Mouse (Mus musculus) heart, adult 9 months (tissue): ENCODE measurements at regions not wholly inside any gene's neighbourhood (a gene's known extent, or its start where the extent isn't known, plus 50 kb on each side); places are given as distances from the start of the nearest gene placed in this dataset.

Experiments
- DNase-seq, 2 experiments: peaks; one replicate each; pipeline ENCODE4 v3.0.0; 2022; ENCODE audit warnings: low spot score in 2 of 2

DNA sequence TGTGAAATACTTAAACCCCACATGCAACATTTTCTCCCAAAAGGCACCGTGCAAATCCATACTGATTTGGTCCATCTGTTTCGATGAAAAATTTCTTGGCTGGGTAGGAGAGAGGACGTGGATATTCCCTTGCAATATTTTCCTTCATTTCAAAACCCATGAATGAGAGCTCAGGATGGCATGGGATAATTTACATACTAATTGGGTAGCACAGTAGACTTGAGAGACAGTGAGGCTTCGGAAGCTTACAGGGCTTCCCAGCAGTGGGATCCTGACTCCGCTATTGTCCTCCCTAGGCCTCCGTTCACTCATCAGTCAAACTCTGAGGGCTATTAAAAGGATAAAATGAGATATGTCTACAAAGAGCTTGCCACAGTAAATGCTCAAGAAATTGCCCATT, 59.8 kb downstream of the Sox3 start:
- DNase-seq, result no peak

DNA sequence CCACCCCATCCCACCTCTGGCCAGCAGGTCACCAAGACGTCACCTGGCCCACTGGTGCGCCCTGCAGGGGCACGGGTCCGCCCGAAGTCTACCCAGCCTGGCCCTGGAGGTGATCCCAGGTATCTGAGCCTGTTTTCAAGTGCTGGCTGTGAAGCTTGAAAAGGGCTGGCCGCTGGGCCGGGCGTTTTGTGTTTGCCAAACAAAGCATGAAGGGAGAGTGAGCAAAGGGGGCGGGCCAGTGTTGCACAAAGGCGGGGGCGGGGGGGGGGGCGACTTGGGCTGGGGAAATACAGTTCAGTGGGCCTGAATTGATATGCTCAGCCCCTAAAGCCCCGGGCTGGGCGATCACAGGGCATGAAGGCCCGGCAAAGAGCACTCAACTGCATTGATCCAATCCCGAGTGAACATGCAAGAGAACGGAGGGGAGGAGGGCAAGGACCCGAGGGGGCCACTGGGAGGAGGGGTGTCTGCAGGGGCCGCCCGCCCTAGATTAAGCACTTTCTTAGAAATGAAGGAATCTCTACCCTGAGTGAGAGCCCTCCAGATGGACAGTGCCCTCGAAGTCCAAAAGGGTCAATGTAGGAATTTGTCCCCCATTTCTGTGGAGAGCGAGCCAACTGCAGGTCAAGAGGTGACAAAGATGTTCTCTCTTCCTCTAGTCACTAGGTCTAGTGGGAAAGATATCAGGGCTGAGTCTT, 61.8 kb downstream of the Sox3 start:
- no peak for DNase-seq

DNA sequence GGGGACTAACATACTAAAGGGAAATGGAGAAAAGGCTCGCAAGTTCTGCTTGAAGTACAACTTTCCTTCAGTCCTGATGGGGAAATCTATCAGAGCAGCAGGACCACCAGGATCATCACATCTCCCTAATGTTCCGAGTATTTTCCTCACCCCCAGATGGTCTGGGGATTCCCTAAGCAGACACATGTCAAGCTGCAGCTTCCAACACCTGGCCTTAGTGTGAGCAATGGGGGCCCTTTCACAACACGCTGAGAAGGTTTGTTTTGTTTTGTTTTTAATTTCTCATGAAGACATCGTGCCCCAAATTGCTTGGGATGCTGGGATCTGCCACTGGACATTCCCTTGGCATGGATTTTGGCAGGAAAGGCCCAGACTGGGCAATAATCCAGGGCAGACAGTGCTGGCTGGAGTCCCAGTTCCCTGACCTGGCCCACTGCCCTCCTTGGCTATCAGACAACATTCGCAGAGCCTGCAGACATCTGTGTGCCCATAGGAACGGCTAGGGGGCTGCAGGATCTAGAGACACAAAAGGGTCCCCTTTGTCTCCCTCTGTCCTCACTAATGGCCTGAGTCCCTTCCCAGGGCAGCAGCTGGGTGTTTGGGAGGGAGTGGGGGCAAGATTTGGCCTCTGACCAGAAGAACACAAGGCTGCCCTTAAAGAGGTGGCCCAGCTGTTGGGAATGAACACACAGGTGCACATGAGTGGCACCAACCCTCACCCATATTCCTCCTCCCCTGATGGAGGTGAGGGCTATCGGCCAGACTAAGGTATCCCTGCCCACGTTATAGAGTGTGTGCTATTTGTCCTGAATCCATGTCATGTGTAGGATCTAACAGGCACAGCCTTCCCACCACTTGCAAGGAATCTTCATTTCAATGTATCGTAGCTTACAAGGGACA, 67.8 kb downstream of the Sox3 start:
- DNase-seq, result peak in 1 of 2 experiments; percentile 14

DNA sequence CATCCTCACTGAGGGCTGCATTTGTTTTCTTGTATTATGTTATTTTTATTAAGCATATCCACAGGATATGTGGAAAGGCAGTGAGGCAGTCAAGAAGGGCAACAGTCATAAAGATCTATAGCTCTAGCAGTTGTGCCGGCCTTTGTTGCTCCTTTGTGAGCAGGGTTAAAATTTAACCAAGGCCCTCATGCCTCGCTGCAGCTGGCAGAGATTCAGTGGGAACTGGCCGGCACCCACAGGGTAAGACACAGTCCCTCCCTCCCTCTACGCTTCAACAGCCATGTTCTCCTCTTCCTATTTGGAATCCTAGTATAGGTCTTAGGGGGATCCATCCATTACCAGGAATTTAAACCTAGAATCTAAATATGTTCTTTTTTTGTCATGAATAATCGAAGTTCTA, 94.7 kb downstream of the Sox3 start:
- DNase-seq, result no peak

DNA sequence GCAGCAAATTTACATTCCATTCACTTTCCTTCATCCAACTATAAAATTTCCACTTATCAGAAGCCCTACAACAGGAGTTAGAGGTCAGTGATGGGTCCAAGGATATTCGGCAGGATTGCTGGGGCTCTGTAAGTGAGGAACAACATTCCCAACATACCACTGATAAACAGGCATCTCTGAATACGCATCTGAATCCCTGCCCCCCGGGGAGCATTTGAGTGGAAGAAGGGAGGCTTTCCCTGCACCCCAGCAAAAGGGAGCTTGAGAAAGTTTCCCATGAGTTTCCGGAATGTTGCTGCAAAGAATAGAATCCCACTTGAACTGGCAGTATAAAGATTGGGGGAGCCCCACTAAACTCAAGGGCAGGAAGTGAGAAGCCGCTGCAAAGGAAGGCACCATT, 112.5 kb downstream of the Sox3 start:
- DNase-seq, result no peak

DNA sequence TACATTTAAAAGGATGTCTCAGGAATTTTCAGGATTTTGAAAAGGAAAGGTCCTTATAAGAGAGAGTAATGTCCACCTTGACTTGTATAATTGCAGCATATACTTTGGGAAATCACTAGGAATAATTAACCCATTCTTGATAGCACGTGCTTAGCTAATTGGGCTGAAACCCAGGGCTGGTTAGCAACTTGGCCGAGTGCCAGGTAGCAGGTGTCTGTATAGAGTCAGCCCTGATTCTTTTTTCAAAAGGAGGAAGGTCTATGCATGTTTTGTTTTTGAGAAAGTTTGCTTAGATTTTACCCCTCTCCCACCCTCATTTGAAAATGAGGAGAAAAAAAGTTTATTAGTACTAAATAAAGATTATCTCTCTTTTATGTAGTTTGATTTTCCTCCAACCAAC, 113.1 kb downstream of the Sox3 start:
- no peak for DNase-seq

DNA sequence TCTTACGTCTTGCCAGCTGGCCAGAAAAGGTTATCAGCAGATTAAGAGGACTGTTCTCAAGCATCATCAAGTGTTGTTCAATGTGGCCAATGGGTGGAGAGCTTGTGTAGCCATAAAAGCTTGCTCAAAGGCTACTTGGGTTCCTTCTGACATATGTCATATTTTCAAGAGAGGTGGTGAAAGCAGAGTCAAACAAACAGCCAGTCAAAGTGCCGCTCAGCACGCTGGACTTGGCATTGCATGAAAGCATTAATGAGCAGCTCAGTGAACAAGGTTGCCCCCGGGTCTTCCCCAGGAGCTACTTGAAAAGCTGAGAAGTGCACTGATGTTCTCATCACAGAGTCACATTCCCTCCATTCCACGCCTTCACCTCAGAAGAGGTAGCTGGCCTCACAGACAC, 119.6 kb downstream of the Sox3 start:
- no peak for DNase-seq

DNA sequence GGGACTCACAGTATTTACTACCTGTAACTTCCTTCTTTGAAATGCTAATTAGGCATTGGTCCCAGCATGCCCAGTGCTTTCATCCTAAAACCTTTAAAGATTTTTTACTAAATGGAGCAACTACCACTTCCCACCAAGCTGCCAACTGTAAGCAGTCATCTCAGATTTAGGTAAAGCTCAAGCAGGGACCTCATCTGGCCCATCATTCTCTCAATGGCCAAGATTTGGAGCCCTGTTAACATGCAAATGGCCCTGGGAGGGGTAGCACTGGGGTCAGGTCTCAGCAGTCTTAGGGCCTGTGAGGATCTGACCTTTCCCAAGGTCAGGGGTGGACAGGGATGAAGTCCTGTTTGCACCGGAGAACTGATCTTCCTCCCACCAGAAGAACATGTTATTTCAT, 120.8 kb downstream of the Sox3 start:
- no peak for DNase-seq

DNA sequence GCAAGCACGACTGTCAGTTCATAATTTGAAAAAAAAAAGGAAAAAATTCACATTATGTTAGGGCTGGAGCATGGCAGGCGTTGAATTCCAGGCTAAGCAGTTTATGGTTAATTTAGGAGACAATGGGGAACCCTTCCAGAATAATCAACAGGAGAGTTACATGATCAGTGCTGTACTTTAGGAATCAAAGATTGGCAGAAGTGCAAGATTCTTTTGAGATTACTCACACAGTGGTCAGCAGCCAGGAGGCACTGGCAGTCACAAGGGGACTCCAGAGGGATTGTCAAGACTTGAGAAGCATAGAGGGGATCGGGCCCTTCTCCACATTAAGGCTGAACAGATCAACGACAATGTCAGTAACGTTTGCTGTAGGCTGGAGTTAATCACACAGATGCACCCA, 142.8 kb downstream of the Sox3 start:
- no peak for DNase-seq

DNA sequence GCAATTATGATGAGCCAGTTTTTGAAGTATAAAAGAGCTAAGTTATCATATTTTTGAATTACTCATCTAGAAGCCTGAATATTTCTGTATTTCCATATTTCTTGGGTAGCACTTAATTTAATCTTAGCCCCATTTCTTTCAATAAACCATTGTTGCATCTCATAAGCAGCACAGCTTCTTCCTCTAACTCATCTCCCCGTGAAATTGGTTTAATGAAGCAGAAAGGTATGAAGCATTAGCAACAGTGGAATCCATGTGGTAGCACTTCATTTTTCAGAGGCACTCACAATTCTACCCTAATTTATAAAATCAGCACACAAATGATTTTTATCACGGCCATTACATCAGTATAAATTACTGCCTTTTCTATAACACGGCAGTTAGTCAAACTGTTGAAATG, 149.3 kb downstream of the Sox3 start:
- no peak for DNase-seq

DNA sequence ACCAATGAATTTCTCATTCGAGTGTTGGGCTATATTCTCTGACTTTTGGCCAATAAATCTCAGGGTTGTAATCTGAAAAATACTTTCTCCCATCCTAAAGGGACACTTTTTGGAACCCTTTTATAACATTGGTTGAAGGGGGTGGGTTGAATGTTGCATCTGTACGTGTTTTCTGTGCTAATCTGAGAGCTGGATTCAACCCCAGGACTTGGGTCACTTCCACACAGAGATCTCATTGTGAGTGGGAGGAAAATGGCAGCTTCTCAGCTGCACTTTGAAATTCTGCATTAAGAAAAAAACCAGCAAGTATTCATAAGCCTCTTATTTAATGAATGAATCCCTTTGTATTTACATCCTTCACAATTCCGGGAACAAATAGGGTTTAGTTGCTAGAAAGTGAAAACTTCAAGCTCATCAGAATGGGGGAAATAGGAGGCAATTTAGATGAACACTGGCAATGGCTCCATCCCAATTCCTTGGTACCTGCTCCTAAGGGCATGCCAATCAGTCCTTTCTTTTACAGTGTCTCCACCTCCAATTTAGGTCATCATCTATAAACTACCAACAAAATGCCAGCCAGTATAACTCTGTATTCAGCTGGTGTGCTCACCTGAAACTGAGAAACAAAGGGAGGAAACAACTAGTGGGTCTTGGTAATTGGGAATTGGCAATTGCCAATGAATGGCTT, 150.1 kb downstream of the Sox3 start:
- no peak for DNase-seq

DNA sequence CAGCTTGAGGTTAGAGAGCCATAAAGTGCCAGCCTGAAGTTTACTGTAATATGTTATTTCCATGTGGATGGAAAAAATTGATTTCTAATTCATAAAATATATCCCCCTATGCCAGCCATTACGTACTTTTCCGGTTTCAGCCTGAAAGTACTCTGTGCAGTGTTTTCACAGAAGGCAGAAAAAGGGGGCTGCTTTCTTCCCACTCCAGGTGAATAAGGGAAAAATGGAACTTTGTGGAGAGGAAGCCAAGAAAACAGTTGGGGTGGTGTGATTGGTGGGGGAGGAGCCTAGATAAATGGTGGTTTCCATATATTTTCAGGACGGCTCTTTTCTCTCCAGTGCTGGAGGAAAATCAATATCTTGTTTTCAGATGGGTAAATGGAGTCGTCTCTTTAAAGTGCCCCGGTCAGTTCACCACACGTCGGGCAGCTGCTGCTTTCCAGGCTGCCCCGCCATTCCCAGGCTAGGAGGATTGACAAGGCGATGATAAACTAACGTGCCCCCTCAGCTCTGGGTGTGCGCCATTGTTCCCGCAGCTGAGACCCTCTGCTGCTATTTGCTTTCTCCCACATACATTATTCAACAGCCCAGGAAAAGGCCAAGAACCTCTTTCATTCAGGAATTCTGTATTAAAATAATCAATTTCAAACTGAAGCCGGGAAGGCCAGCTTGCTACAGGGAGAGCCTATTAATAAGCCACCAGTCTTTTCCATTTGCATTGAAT, 127.1 kb upstream of the Atp11c start:
- DNase-seq, result no peak

DNA sequence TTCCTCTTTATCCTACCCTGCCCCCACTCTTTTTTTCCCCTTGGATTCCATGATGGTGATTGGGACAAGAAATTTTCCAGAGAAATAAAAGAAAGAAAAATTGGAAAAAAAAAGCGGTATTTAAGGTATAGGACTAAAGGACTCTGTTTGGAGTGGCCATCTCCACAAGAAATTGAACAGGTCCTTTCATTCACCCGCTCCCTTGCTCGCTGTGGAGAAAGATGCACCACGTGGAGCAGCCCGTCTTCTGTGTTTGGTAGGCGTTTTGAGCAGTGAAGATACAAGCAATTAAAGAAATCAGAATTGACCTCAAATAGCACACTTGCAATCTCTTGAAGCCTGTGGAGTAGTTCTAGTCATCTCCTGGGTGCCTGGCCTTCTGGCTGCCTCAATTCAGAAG, 126.3 kb upstream of the Atp11c start:
- no peak for DNase-seq

DNA sequence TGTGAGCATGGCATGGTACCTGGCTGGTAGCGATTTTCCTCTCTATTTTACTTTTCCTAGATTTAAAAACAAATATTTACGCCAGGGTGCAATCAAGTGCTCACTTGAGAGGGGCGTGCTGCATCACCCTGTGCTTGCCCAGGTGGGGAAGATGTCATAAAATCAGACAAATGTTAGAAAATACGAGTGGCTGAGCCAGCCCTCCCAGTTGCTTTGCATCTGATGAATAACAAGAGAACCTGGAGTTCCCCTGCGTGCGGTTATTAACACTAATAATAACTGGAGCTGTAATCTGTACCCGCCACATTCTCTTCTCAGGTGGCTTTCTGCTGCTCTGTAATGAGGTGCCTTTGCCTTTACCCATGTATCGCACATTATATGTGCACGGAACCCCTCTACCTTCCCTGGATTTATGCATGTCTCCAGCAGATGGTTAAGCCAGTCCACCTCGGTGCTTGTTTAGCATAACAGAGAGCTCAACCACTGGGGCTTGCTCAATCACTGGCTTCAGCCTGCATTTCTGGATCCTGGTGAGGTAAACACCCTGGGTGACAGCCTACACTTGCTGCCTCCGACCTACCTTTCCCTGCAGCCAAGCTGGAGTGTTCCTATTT, 125.8 kb upstream of the Atp11c start:
- DNase-seq, result no peak

DNA sequence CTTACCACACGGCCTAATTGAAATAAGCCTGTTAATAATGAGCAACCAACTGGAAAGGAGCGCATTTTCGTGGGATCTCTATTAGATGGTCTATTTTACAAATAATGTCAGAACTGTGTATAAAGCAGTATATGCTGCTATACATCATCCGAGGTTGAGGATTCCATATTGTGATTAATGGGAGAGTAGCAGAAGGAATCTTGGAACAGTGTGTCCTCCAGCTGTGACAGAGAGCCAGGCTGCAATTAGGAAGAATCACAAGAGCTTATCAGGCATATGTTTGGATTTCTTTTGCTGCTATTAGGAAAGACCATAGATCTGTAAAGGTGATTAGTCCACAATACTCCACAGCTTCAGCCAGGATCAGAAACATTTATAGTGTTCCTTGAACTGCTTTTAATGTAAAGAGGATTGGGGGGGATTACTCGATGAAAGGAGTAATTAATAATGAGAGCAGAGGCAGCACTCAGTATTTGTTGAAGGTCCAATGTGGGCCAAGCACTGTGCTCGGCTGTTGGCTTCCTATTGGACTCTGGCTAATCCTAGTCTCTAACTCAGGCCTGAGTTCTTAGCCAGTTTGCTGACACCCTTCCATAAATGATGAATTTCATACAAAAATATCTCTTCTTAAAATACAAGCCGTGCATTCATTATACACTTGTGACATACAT, 88.7 kb upstream of the Atp11c start:
- DNase-seq, result no peak

DNA sequence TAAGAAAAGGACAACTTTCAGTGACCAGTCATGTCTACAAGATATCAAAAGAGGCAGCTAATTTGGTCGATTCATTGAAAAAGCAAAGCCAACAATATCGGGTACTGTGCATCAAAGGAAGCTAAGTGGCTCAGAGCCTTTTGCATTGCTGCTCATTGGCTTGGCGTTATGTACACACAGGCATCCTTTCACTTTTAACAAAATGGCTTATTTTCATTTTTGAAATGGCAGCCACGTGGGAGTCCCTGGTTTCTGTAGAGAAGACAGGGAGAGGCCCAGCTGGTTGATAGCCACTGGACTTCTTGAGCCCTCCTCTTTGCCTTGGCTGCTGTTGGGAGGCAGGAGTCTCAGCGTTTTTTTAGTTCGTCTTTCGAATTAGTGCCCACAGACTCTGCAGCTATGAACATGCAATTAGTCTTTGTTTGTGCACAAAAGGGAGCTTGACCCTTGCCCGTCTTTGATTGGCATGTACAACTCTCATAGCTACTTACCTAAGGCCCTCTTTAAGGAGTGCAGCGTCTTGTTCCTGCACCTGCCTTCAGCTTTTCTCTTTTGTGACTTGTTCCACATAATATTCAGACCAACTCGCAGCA, 52.3 kb upstream of the Atp11c start:
- no peak for DNase-seq
